Mouse (Mus musculus) MEL-GATA-1-ER (cell line): ENCODE measurements around the gene Polq.

Experiments
- DNase-seq: peaks from one replicate; pipeline ENCODE4 v3.0.0-alpha.2; 2012; ENCODE audit warnings: low read depth; ENCODE audit errors: extremely low read depth

The Polq gene

DNA sequence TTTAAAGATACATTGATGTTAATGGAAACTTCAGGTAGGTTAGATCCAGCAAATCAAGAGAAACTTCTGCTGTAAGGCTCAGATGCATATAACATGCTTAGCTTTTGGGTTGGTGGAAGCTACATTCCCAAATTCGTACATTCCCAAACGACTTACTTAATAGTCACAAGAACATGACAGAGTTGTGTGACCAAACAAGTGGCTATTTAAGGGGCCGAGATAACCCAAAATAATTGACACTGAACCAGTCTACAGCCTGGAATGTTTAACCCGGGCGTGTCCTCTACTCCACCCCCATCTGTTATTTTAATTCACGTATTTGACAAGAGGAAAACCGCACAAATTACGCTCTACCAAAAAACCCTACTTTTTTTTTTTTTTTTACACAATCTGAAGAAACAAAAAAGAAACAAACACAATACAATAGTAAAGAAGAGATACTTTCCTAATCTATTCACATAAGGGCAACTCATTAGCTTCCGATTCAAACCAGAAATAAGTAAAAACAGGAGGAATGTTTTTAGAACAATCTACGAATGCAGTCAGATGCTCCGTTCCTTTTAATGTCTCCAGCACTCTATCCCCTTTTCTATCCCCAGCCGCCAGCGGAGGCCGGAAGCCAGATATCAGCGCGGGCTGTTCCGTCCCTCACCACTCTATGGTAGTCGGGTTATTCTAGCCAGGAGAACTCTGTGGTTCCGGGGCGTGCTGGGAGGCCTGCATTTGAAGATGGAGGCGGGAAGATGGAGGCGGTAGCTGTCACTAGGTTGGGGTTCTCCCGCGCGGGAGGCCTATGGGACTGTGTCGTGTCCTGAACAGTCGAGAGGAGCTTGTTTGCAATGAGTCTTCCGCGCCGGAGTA, at the start of gene Polq:
TSS of gene Polq (plus strand) at position 726 of the 861 bp plus-strand sequence.
- DNase-seq, result peak; percentile 88

- DNase-seq, result no peak
Observed at GRCm38 (mm10) chr16:36963415-36963814, 48.2 kb upstream of the Polq start.

GRCm38 (mm10) chr16:36979127-36979526, 32.5 kb upstream of the Polq start:
- no peak for DNase-seq

DNA sequence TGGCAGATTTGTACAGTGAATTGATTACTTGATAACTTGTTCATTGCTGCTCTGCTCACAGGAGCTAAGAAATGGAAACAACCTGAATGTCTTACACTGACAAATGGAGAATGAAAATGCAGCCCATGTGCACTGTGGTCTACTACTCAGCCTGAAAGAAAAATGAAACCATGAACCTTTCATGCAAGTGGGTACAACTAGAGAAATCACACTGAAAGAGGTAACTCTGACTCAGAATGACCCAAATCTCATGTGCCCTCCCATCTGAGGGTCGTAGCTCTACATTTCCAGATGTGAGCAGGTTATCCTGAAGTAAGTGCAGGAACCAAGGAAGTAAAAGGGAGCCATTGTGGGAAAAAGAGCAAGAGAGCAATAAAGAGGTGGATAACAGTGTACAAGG, 27.8 kb upstream of the Polq start:
- DNase-seq, result no peak

- DNase-seq, result no peak
Observed at GRCm38 (mm10) chr16:36985636-36986042, 25.9 kb upstream of the Polq start.

- DNase-seq, result no peak
Observed at GRCm38 (mm10) chr16:36987399-36987798, 24.2 kb upstream of the Polq start.

DNA sequence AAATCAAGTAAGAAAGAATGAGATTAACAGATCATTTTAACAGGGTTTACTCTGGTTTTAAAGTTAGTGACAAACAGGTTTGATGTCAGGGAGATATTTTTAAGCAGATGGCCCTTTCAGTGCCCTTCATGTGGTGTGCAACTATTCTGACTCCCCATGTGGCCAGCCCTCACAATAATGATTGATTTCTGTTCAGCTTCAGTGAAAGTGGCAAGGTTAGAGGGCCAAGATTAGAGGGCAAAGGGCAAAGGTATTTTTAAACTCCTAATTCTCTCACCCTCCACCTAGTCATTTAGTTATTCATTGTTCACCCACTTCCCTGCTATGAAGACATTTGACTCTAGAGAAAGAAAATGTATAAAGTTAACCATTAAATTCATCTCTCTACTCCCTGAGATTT, 23.5 kb upstream of the Polq start:
- no peak for DNase-seq

DNA sequence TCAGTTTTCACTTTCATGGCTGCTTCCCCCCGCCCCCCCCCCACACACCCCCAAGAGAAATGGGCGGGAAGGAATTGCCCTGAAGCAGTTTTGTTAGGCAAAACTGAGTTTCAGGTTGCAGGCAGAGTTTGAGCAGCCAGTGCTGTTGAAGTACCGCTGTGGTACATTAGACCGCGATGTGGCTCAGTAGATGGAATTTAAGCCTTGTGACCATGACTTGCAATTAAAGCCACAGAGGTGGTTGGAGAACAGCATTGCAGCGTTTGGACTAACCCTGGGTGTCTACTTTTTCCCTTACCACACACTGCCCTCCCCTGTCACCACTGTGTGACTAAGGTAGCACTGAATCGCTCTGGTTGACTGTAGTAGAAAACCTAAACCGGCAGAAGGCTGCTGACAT, 22.1 kb upstream of the Polq start:
- DNase-seq, result no peak

DNA sequence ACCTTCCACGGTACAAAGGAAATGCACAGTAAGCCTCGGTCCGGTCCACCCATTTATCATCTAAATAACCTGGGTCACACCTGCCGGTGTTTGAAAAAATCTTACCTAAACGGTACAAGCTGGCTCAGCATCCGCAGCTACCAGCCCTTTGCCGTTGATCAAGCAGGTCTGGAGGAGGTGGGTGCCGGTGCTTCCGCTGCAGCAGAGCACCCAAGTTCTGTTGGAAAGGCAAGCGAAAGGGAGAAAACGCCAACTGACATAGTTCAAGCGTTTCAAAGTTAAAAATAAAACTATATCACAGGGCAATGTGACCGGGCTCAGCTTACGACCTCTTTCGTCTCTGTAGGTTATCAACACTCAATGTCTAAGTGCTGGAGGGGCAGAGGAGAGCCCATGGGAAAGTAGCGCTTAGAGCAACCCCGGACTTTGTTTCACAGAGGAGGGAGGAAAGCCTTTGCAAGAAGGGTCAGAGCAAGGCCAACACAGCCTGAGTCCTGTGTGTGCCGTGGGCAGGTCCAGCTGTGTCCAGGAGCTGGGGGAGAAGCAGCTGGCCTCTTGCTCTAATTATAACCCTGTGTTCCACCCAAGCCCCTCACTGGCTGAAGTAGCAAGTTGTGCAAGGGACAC, 21.5 kb upstream of the Polq start, which contains the start of gene Fbxo40:
TSS of gene Fbxo40 (minus strand) at position 469 of the 627 bp plus-strand sequence.
- DNase-seq, result no peak

DNA sequence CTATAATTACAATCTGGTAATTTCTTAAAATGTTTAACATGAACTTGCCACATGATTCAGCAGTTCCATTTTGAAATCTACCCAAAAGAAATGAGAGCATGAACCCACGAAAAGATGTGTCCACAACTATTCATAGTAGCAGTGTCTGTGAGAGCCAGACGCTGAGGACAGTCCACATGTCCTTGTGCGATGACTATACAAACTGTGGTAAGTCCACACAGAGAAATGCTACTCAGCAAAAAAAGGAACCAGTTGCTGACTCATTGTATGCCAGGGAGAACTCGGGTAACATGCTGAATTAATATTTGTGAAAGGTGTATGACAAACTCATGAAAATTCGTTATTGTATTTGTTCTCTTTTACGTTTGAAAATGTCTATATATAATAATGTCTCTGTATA, 13.9 kb upstream of the Polq start:
- no peak for DNase-seq

DNA sequence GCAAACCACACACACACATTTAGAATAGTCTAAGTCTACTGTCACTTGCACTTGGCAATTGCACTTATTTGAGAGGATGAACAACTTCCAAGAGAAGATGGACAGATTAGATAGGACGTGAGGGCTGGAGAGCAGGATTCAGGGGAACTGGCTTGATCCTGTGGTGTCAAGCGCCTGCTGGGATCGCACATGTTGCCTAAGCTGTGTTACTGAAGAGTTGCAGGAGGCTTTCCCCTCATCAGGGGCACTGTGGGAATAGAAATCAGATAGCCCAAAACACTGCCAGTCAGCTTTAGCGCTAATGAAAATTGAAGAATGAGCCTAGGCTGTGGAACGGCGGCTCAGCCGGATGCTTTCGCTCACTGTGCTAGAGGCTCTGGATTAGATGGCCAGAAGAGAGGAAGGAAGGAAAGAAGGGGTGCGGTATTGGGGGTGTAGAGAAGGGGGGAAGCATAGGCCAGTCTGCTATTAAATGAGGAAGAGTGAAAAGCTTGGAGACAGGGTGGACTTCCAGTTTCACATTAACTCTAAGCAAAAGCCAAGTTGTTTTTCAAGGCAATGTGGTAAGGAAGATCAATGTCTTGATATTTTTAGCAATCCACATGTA, 12.1 kb upstream of the Polq start:
- DNase-seq, result no peak

DNA sequence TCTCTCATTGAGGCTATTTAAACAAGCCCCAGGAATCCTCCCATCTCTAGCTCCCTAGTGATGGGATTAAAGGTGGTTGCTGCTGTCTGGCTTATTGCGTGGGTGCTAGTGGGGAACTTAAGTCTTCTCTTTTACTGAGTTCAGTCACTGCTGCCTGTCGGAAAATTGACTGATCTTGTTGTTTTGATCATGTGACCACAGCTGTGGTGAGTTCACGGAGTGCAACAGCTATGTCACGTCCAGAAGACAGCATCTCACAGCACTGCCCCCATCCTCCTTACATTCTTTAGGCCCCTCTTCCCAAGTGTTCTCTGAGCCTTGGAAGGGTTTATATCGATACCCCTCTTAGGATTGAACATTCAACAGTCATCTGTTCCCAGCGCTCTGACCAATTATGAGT, 2.3 kb upstream of the Polq start:
- DNase-seq, result no peak

DNA sequence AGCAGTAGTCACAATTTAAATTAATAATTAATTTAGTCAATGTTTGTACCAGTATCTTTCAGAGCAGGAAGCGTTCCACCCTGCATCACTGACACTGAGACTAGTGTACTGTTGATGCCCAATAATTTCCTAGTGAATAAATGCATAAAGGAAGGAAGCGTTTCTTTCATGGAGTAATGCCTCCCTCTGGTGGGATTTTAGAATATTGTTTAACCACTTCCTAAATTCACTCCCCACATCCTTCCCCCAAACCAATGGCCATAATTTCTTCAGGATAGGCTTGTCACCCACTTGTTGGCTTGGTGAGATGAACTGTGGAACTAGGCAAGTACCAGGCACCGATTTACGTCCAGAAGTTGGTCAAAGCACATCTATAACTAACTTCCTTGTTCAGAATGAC, 1.2 kb upstream of the Polq start:
- peak; percentile 62 for DNase-seq

DNA sequence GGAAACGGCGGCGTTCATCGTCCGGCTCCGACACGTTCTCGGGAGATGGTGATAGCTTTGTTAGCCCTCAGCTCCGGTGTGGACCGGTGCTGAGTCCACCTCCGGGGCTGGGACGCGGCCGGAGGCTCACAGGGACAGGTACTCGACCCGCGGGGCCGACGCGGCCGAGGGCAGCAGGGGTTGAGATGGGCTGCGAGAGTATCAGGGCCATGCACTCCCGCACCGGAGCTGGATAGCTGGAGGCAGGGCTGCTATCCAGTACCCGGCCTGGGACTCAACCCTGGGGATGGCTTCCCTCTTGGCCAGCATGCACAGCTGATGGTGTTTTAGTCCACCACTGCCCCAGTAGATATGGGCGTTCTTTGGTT, 320 bp downstream of the Polq start:
- DNase-seq, result peak; percentile 5

- peak; percentile 7 for DNase-seq
Observed at GRCm38 (mm10) chr16:37012336-37012735, 750 bp downstream of the Polq start.

DNA sequence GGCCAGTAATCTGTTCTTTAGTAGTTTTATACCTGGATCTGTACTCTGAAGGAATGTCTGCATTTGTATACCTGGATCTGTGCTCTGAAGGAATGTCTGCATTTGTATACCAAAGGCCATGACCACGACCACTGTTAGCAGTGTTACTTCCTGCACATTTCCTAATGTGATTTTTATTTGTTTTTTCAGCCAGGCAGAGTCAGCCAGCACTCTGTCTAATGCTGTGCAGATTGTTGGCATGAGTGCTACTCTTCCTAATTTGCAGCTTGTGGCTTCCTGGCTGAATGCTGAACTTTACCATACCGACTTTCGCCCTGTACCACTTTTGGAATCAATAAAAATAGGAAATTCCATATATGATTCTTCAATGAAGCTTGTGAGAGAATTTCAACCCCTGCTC, 16.0 kb downstream of the Polq start:
- DNase-seq, result no peak

DNA sequence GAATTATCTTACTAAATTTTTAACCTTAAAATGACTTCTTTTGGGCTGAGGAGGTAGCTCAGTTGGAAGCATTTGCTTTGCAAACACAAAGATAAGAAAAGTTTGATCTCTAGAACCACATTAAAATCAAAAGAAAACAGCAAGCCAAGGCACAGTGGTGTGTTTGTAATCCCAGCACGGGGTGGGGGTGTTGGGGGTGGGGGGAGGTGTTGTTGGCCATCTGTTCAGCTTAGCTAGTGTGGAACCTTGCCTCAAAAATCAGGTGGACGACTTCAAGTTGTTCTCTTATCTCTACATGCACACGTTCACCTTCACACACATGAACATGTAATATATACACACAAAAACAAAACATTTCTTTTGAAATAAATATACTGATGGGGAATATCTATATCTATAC, 20.4 kb downstream of the Polq start:
- no peak for DNase-seq

DNA sequence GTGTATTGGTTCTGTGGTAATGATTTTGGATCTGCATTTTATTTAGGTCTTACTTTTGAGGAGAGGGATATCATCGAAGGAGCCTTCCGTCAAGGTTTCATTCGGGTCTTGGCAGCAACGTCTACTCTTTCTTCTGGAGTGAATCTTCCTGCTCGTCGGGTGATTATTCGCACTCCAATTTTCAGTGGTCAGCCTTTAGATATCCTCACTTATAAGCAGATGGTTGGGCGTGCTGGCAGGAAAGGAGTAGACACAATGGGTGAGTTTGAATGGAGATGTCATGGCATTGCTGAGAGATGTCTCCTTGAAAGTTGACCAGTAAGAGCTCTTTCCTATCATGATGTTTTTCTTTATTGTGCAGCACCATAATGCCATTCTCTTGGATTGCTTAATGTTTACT, 23.2 kb downstream of the Polq start:
- no peak for DNase-seq

GRCm38 (mm10) chr16:37059631-37060030, 48.0 kb downstream of the Polq start:
- DNase-seq, result no peak

DNA sequence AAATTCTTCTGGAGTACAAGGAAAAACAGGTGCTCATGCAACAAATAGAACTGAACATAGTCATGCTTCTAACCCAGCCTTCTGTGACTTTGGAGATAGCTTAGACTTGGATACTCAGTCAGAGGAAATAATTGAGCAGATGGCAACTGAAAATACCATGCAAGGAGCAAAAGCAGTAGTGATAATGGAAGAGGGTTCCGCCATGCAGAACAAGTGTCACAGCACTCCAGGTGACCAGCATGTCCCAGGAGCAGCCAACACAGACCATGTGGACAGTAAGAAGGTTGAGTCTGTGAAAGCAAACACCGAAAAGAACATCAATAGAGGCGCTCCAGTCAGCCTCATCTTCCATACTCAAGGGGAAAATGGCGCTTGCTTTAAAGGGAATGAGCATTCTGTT, 49.7 kb downstream of the Polq start:
- DNase-seq, result no peak

GRCm38 (mm10) chr16:37072354-37072753, 60.8 kb downstream of the Polq start:
- DNase-seq, result peak; percentile 5

- DNase-seq, result no peak
Observed at GRCm38 (mm10) chr16:37089648-37090047, 78.1 kb downstream of the Polq start.
